Mouse (Mus musculus): ENCODE results near the gene Tescl.

Gene Tescl

GRCm38 (mm10) chr7:24333304-24333986 lies at the start of gene Tescl:
Tescl (minus strand) TSS chr7:24333936.
- peak in 1 of 2 experiments; percentile 3 for DNase-seq

GRCm38 (mm10) chr7:24382730-24383372 lies 49.1 kb upstream of the Tescl start:
- no peak for DNase-seq

DNA sequence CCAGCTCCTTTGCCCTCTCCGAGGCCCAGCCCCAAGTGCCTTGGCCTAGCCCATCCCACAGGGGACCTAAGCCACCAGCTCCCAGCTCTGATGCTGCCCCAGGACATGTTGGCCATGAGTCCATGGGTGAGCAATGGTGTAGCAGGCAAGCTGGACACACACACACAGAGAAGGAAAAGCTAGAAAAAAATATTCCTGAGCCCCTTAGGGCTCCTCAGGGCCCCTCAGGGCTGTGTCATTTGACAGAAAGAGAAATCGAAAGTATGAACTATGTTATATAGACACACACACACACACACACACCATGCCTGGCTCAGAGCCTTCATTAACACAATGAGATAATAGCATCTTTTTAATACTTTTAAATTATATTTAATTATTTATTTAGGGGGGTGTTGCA lies 46.6 kb upstream of the Tescl start:
- DNase-seq, result no peak

GRCm38 (mm10) chr7:24379934-24380333 lies 46.2 kb upstream of the Tescl start:
- DNase-seq, result no peak

GRCm38 (mm10) chr7:24378049-24378701 lies 44.4 kb upstream of the Tescl start:
- no peak for DNase-seq

GRCm38 (mm10) chr7:24377091-24377865 lies 43.5 kb upstream of the Tescl start:
- DNase-seq, result peak in 1 of 2 experiments; percentile 19

GRCm38 (mm10) chr7:24376456-24376855 lies 42.7 kb upstream of the Tescl start:
- DNase-seq, result no peak

GRCm38 (mm10) chr7:24373538-24374379 lies 40.0 kb upstream of the Tescl start:
- DNase-seq, result peak in 1 of 2 experiments; percentile 18

- no peak for DNase-seq
These were observed 39.0 kb upstream of the Tescl start for GRCm38 (mm10) chr7:24372786-24373185.

DNA sequence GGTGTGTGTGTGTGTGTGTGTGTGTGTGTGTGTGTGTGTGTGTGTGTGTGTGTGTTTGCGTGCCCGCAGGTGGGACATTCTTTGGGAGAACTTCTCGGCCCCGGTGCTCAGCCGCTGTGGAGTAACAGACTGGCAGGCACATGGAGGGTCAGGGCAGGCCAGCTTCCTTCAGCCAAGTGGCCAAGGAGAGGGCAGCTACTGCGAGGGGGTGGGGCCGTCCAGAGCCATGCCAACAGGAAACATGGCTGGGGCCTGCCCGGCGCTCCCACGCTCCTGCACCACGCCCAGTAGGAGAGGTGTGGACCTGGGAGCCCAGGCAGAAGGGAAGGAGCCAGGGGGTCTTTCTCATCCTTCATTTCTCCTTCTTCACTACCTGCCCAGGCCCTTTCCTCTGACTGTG lies 38.6 kb upstream of the Tescl start:
- DNase-seq, result no peak

- no peak for DNase-seq
These were observed 38.0 kb upstream of the Tescl start for GRCm38 (mm10) chr7:24371809-24372145.

DNA sequence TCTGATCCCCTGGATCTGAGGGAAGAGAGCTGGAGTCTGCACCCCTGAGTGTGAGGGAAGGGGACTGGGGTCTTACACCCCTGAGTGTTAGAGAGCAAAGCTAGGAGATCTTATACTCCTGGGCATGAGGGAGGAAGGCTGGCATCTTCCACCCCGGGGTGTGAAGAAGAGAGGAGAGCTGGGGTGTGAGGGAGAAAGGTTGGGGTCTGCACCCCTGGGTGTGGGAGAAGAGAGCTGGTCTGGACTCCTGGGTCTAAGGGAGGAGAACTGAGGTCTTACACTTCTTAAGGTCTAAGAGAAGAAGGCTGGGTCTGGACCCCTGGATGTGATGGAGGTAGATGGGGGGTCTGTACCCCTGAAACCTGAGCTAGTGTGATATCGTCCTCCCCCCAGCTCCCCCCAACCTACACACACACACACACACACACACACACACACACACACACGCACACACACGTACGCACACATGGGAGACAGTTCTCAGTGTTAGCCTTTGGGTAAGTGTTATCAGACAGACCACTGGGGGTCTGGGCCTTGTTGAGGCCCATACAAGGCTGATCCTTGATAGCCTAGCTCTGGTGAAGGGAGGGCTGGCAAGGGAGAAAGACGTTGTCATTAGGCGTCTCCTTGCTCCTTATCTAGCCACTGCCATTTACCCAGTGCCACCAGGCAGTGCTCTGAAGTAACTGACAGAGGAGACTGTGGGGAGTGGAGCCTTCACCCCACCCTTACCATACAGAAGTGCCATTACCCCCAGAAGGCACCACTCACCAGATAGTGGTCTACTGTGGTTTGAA lies 37.5 kb upstream of the Tescl start:
- no peak for DNase-seq

- no peak for DNase-seq
These were observed 36.2 kb upstream of the Tescl start, which contains the start of gene Kcnn4 for GRCm38 (mm10) chr7:24369731-24370541. Kcnn4 (plus strand) TSS chr7:24370263.

- no peak for DNase-seq
These were observed 35.2 kb upstream of the Tescl start for GRCm38 (mm10) chr7:24368946-24369345.

- DNase-seq, result no peak
These were observed 34.5 kb upstream of the Tescl start for GRCm38 (mm10) chr7:24368226-24368625.

- DNase-seq, result no peak
These were observed 33.2 kb upstream of the Tescl start for GRCm38 (mm10) chr7:24366716-24367632.

- no peak for DNase-seq
These were observed 31.7 kb upstream of the Tescl start for GRCm38 (mm10) chr7:24365258-24366014.

GRCm38 (mm10) chr7:24364827-24365226 lies 31.1 kb upstream of the Tescl start:
- peak; percentile 49 to 84 for DNase-seq

GRCm38 (mm10) chr7:24363228-24363627 lies 29.5 kb upstream of the Tescl start:
- no peak for DNase-seq
